Mouse (Mus musculus): ENCODE data around the gene Lrrc46. TPM values are rescaled to one million over a fixed set of nuclear protein-coding genes. Genes with fewer than 3 reads are reported as not detected.

The Lrrc46 gene
- polyA plus RNA-seq, 1 experiment = not detected

GRCm38 (mm10) chr11:97049492-97050085, 8.4 kb upstream of the Lrrc46 start:
- H3K4me3 ChIP-seq (ENCODE audit: extremely low read depth, insufficient read depth, insufficient read length) = no peak overlapping the region
- H3K27me3 ChIP-seq (ENCODE audit: control insufficient read depth, insufficient read depth, low read length) = no peaks in the 10 kb centered on the region
- H3K36me3 ChIP-seq (ENCODE audit: control insufficient read depth, insufficient read depth, low read length) = peaks cover 12% of the 10 kb centered on the region; the same call in 1 of the 2 replicates
- no peak for TF ChIP-seq POLR2A (IDR thresholded peaks at IDR 0.05; ENCODE audit: low read depth, low read length)
- no peak for TF ChIP-seq CTCF (IDR thresholded peaks at IDR 0.05; ENCODE audit: extremely low read depth, insufficient read depth, insufficient read length, insufficient replicate concordance)
- 93% methylated on average over 6 of the region's 6 CpGs for WGBS
- H3K27ac ChIP-seq (ENCODE audit: insufficient read depth, low read length) = no peak overlapping the region
- no peak for DNase-seq (ENCODE audit: low read depth in 1 of 2, low spot score in 2 of 2)
- H3K4me1 ChIP-seq (ENCODE audit: control insufficient read depth, insufficient read depth, insufficient read length) = peaks cover 17% of the 10 kb centered on the region; the same call in 1 of the 2 replicates

DNA sequence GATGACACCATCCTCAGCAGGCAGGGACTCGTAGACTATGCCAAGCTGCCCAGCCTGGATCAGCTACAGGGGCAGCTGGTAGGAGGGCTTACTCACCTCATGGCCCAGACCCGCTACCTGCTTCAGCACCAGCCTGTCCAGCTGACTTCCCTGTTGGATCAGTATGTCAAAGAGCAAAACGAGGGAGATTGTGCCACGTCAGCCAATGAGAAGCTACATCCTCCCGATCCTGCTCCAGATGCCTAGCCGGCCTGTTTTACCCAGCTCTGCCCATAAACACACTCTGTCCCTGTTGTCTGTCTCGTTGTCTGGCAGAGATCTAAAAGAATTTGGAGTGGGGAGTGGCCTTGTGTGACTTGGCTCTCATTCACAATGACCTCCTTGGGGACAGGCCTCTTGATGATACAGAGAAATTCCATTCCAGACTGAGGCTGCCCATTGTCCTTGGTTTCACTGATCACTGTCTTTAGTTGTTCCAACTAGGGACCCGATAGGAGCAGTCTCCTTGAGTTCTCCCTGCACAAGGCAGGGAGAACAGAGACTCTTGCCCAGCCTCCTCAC, 7.0 kb upstream of the Lrrc46 start:
- no peak for DNase-seq (ENCODE audit: low read depth in 1 of 2, low spot score in 2 of 2)
- Histone ChIP-seq H3K36me3 (ENCODE audit: control insufficient read depth, insufficient read depth, low read length) (peaks cover 5% of the 10 kb centered on the region), H3K27me3 (ENCODE audit: control insufficient read depth, insufficient read depth, low read length) (no peaks in the 10 kb centered on the region), H3K4me3 (ENCODE audit: extremely low read depth, insufficient read depth, insufficient read length) (no peak overlapping the region), H3K27ac (ENCODE audit: insufficient read depth, low read length) (no peak overlapping the region), H3K4me1 (ENCODE audit: control insufficient read depth, insufficient read depth, insufficient read length) (peaks cover 17% of the 10 kb centered on the region; the same call in 1 of the 2 replicates)
- WGBS = 93% methylated on average over 8 of the region's 8 CpGs
- TF ChIP-seq POLR2A (IDR thresholded peaks at IDR 0.05; ENCODE audit: low read depth, low read length) (no peak), CTCF (IDR thresholded peaks at IDR 0.05; ENCODE audit: extremely low read depth, insufficient read depth, insufficient read length, insufficient replicate concordance) (no peak)

DNA sequence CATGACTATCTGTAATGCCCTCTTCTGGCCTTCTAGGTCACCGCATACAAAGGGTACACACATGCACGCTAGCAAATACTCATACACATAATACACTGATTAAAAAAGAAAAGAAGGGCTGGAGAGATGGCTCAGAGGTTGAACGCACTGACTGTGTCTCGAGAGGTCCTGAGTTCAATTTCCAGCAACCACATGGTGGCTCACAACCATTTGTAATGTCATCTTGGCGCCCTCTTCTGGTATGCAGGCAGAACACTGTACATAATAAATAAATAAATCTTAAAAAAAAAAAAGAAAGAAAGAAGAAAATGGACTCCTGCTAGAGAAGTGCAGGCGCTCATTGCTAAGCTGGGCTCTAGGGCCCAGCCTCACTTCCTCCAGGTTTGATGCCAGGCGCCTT, 4.7 kb upstream of the Lrrc46 start:
- WGBS = 86% methylated on average over 7 of the region's 7 CpGs
- TF ChIP-seq CTCF (IDR thresholded peaks at IDR 0.05; ENCODE audit: extremely low read depth, insufficient read depth, insufficient read length, insufficient replicate concordance) (no peak), POLR2A (IDR thresholded peaks at IDR 0.05; ENCODE audit: low read depth, low read length) (no peak)
- no peak for DNase-seq (ENCODE audit: low read depth in 1 of 2, low spot score in 2 of 2)

DNA sequence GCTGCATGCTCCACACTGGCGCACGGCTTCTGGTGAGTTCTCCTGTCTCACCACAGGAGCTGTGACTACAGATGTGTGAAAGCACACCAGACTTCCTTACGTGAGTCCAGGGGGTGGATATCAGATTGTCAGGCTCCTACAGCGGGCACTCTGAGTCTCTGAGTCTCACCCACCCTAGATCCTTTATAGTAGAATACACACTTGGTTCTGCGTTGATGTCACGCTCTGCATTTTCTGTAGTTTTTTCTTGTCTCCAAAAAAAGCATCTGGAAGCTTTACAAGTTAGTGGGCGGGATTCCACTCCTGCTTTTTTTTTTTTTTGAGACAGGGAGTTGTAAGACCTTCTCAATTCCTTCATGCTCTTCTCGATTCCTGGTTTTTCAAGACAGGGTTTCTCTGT, 3.7 kb upstream of the Lrrc46 start:
- Histone ChIP-seq H3K4me3 (ENCODE audit: extremely low read depth, insufficient read depth, insufficient read length) (no peak overlapping the region), H3K27ac (ENCODE audit: insufficient read depth, low read length) (no peak overlapping the region), H3K27me3 (ENCODE audit: control insufficient read depth, insufficient read depth, low read length) (no peaks in the 10 kb centered on the region), H3K4me1 (ENCODE audit: control insufficient read depth, insufficient read depth, insufficient read length) (peaks cover 2% of the 10 kb centered on the region; the same call in 1 of the 2 replicates), H3K36me3 (ENCODE audit: control insufficient read depth, insufficient read depth, low read length) (peaks cover 5% of the 10 kb centered on the region)
- WGBS = 90% methylated on average over 8 of the region's 8 CpGs
- DNase-seq (ENCODE audit: low read depth in 1 of 2, low spot score in 2 of 2) = no peak
- TF ChIP-seq CTCF (IDR thresholded peaks at IDR 0.05; ENCODE audit: extremely low read depth, insufficient read depth, insufficient read length, insufficient replicate concordance) = no peak
- no peak for TF ChIP-seq POLR2A (IDR thresholded peaks at IDR 0.05; ENCODE audit: low read depth, low read length)

More for the DNA sequence above, 4.7 kb upstream of the Lrrc46 start:
- peaks cover 5% of the 10 kb centered on the region for H3K36me3 ChIP-seq (ENCODE audit: control insufficient read depth, insufficient read depth, low read length)
- H3K27me3 ChIP-seq (ENCODE audit: control insufficient read depth, insufficient read depth, low read length) = no peaks in the 10 kb centered on the region
- H3K27ac ChIP-seq (ENCODE audit: insufficient read depth, low read length) = no peak overlapping the region
- peaks cover 5% of the 10 kb centered on the region; the same call in 1 of the 2 replicates for H3K4me1 ChIP-seq (ENCODE audit: control insufficient read depth, insufficient read depth, insufficient read length)
- no peak overlapping the region for H3K4me3 ChIP-seq (ENCODE audit: extremely low read depth, insufficient read depth, insufficient read length)

DNA sequence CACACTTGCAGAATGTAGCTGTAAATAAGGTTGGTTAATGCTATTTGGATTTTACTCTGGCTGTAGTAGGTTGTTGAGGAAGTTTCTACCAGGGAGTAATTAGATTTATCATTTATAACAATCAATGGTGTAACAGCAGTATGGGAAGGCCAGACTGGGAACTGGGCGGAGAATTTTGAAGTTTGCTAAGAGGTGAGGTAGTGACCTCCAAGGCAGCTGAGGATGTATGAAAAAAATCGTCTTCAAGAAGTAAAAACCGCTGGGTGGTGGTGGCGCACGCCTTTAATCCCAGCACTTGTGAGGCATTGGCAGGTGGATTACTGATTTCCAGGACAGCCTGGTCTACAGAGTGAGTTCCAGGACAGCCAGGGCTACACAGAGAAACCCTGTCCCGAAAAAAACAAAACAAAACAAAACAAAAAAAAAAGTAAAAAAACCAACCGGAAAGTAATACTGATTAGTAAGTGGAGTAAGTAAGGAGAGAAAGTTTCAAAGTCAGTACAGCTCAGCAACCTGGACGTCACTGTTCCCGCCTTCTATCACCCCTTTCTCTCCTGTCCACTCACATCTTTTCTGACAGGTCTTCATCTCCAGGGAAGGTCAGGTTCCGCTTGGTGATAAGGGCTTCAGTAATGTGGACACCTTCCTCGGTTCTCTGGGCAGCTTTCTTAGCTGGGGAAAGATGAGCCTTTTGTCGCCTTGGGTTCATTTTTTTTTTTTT, 746 bp downstream of the Lrrc46 start:
- WGBS = 42% methylated on average over 12 of the region's 12 CpGs
- H3K4me3 ChIP-seq (ENCODE audit: extremely low read depth, insufficient read depth, insufficient read length) = no peak overlapping the region
- peaks cover 2% of the 10 kb centered on the region; the same call in 1 of the 2 replicates for H3K4me1 ChIP-seq (ENCODE audit: control insufficient read depth, insufficient read depth, insufficient read length)
- no peak for TF ChIP-seq CTCF (IDR thresholded peaks at IDR 0.05; ENCODE audit: extremely low read depth, insufficient read depth, insufficient read length, insufficient replicate concordance)
- TF ChIP-seq POLR2A (IDR thresholded peaks at IDR 0.05; ENCODE audit: low read depth, low read length) = no peak
- no peak for DNase-seq (ENCODE audit: low read depth in 1 of 2, low spot score in 2 of 2)
- H3K27ac ChIP-seq (ENCODE audit: insufficient read depth, low read length) = no peak overlapping the region
- no peaks in the 10 kb centered on the region; the same call in none of the 2 replicates for H3K36me3 ChIP-seq (ENCODE audit: control insufficient read depth, insufficient read depth, low read length)
- no peaks in the 10 kb centered on the region for H3K27me3 ChIP-seq (ENCODE audit: control insufficient read depth, insufficient read depth, low read length)

DNA sequence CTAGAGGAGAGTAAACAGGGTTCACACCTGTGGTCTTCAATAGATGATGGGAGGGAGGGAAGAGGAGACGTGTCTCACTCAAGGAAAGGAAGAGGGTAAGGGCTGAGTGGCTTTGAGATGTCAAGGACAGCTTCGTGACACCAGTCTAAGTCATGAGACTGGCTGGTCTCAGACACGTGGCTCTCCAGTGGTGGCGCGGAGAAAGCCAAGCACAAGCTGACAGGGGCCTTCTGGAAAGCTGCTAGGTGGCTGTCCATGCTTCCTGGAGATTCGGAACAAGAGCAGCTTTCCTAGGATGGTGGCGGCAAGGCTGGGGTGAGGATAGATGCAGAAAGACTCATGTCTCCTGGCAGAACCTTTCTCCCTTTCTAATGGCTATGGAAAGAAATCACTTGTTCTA, 2.3 kb downstream of the Lrrc46 start:
- no peak for DNase-seq (ENCODE audit: low read depth in 1 of 2, low spot score in 2 of 2)
- Histone ChIP-seq H3K36me3 (ENCODE audit: control insufficient read depth, insufficient read depth, low read length) (no peaks in the 10 kb centered on the region), H3K27me3 (ENCODE audit: control insufficient read depth, insufficient read depth, low read length) (no peaks in the 10 kb centered on the region), H3K4me3 (ENCODE audit: extremely low read depth, insufficient read depth, insufficient read length) (no peak overlapping the region), H3K4me1 (ENCODE audit: control insufficient read depth, insufficient read depth, insufficient read length) (peaks cover 2% of the 10 kb centered on the region; the same call in 1 of the 2 replicates), H3K27ac (ENCODE audit: insufficient read depth, low read length) (no peak overlapping the region)
- TF ChIP-seq POLR2A (IDR thresholded peaks at IDR 0.05; ENCODE audit: low read depth, low read length) (no peak), CTCF (IDR thresholded peaks at IDR 0.05; ENCODE audit: extremely low read depth, insufficient read depth, insufficient read length, insufficient replicate concordance) (no peak)
- WGBS = 82% methylated on average over 7 of the region's 7 CpGs

All from spleen, adult 2 months (tissue).